Comparison of ENCODE assay signal across 17 mouse cellular contexts in genomic region chr12:4689341-4689740, GRCm38 (mm10). TPM values are rescaled to one million over a fixed set of nuclear protein-coding genes. Genes with fewer than 3 reads are reported as not detected.
A peak's percentile ranks its signal among the peaks of the same experiment; 100 is the strongest.
DNase-seq lines count a peak whose midpoint lies in the region; ATAC-seq and TF ChIP-seq lines count a peak whose summit lies in the region.
"Had no signal": no experiment of that assay in that cellular context is flagged by ENCODE, and none has a peak within 500 bp of the region (broad histone marks: within the 10 kb centered on the region; RNA-seq: fewer than 3 reads in every experiment).

No protein-coding gene starts in this region.

- H3K36me3 ChIP-seq in hindbrain, embryonic 16.5 days (ENCODE audit: control insufficient read depth, insufficient read depth, low read length) = peaks cover 4% of the 10 kb centered on the region
- no peaks in the 10 kb centered on the region for H3K36me3 ChIP-seq in hindbrain, embryonic 10.5 days
- no peaks in the 10 kb centered on the region for H3K36me3 ChIP-seq in limb, embryonic 10.5 days
- H3K36me3 ChIP-seq in myocyte (ENCODE audit: control insufficient read depth, insufficient read depth) = no peaks in the 10 kb centered on the region
- H3K36me3 ChIP-seq: forebrain, embryonic 12.5 days; hindbrain, embryonic 12.5 days had no signal

- DNase-seq in gastrocnemius, adult 2 months = peak; percentile 51
- DNase-seq in gastrocnemius, postnatal 25 days = no peak
- no peak for DNase-seq in hindbrain, embryonic 10.5 days (ENCODE audit: low spot score)
- DNase-seq in limb, embryonic 10.5 days (ENCODE audit: low spot score) = peak; percentile 21
- DNase-seq: adrenal gland, adult 2 months; adrenal gland, postnatal 25 days; cerebellum, adult 2 months; cerebellum, postnatal 36 days; kidney, adult 2 months had no signal

- no peak overlapping the region for H3ac ChIP-seq in myocyte (ENCODE audit: control insufficient read depth, insufficient read length)

- ATAC-seq in hindbrain, embryonic 16.5 days = 0 out of 2 replicates have a peak, but pooled peaks have one; percentile 20
- ATAC-seq: forebrain, embryonic 16.5 days; intestine, embryonic 16.5 days had no signal

- H3K27me3 ChIP-seq in hindbrain, embryonic 16.5 days (replicated peaks; ENCODE audit: control insufficient read depth, insufficient read depth, low read length) = no peaks in the 10 kb centered on the region
- H3K27me3 ChIP-seq in hindbrain, embryonic 10.5 days (ENCODE audit: insufficient read depth, poor library complexity, severe bottlenecking) = no peaks in the 10 kb centered on the region
- H3K27me3 ChIP-seq in limb, embryonic 10.5 days (ENCODE audit: low read depth, poor library complexity, severe bottlenecking) = no peaks in the 10 kb centered on the region
- no peaks in the 10 kb centered on the region for H3K27me3 ChIP-seq in myocyte (ENCODE audit: control insufficient read depth, insufficient read depth, insufficient read length)
- H3K27me3 ChIP-seq: embryonic facial prominence, embryonic 13.5 days; forebrain, embryonic 12.5 days; heart, embryonic 12.5 days; hindbrain, embryonic 12.5 days had no signal

- TF ChIP-seq POLR2A in myocyte (IDR thresholded peaks at IDR 0.05; ENCODE audit: insufficient read length, low read depth) = no peak

- 92% methylated on average over 14 of the region's 14 CpGs for WGBS in hindbrain, embryonic 16.5 days
- 94% methylated on average over 14 of the region's 14 CpGs for WGBS in hindbrain, embryonic 10.5 days
- 97% methylated on average over 14 of the region's 14 CpGs for WGBS in limb, embryonic 10.5 days

- no peak overlapping the region for H3K4me3 ChIP-seq in gastrocnemius, adult 2 months
- H3K4me3 ChIP-seq in hindbrain, embryonic 16.5 days (ENCODE audit: low read length) = no peak overlapping the region
- H3K4me3 ChIP-seq in hindbrain, embryonic 10.5 days = no peak overlapping the region
- H3K4me3 ChIP-seq in limb, embryonic 10.5 days = no peak overlapping the region
- no peak overlapping the region for H3K4me3 ChIP-seq in myocyte
- H3K4me3 ChIP-seq: embryonic facial prominence, embryonic 13.5 days; forebrain, embryonic 12.5 days; heart, embryonic 12.5 days; hindbrain, embryonic 12.5 days had no signal

- no peaks in the 10 kb centered on the region for H3K9me3 ChIP-seq in hindbrain, embryonic 16.5 days (ENCODE audit: control insufficient read depth, low read length)
- H3K9me3 ChIP-seq in hindbrain, embryonic 10.5 days = no peaks in the 10 kb centered on the region
- no peaks in the 10 kb centered on the region for H3K9me3 ChIP-seq in limb, embryonic 10.5 days (replicated peaks)
- H3K9me3 ChIP-seq: embryonic facial prominence, embryonic 13.5 days; forebrain, embryonic 12.5 days; heart, embryonic 12.5 days; hindbrain, embryonic 12.5 days had no signal

- no peaks in the 10 kb centered on the region for H3K79me2 ChIP-seq in myocyte (ENCODE audit: control insufficient read depth, insufficient read depth)

- no peaks in the 10 kb centered on the region for H3K4me1 ChIP-seq in hindbrain, embryonic 16.5 days (ENCODE audit: control insufficient read depth, insufficient read depth, low read depth, low read length)
- H3K4me1 ChIP-seq in hindbrain, embryonic 10.5 days (replicated peaks) = no peaks in the 10 kb centered on the region
- H3K4me1 ChIP-seq in limb, embryonic 10.5 days = no peaks in the 10 kb centered on the region
- H3K4me1 ChIP-seq: forebrain, embryonic 12.5 days; hindbrain, embryonic 12.5 days had no signal

- intact Hi-C loops in gastrocnemius, adult 2 months (cut with DNase I) = no loop called here

- no peak overlapping the region for H3K9ac ChIP-seq in hindbrain, embryonic 16.5 days (ENCODE audit: low read depth, low read length)
- H3K9ac ChIP-seq: embryonic facial prominence, embryonic 13.5 days; forebrain, embryonic 12.5 days; heart, embryonic 12.5 days; hindbrain, embryonic 12.5 days had no signal

- TF ChIP-seq CTCF in gastrocnemius, adult 2 months (IDR thresholded peaks at IDR 0.05) = no peak

- no peak overlapping the region for H3K4me2 ChIP-seq in hindbrain, embryonic 16.5 days (ENCODE audit: low read length)
- H3K4me2 ChIP-seq in myocyte (ENCODE audit: low read depth) = no peak overlapping the region
- H3K4me2 ChIP-seq: embryonic facial prominence, embryonic 13.5 days; forebrain, embryonic 12.5 days; heart, embryonic 12.5 days; hindbrain, embryonic 12.5 days had no signal

- no peak overlapping the region for H3K27ac ChIP-seq in gastrocnemius, adult 2 months
- no peak overlapping the region for H3K27ac ChIP-seq in hindbrain, embryonic 16.5 days (ENCODE audit: low read depth, low read length)
- no peak overlapping the region for H3K27ac ChIP-seq in hindbrain, embryonic 10.5 days
- no peak overlapping the region for H3K27ac ChIP-seq in limb, embryonic 10.5 days
- H3K27ac ChIP-seq: embryonic facial prominence, embryonic 13.5 days; forebrain, embryonic 12.5 days; hindbrain, embryonic 12.5 days had no signal

TF ChIP-seq in myocyte, 11 proteins besides CTCF, POLR2A, EP300 and RAD21:
- no peak for TF ChIP-seq REST (IDR thresholded peaks at IDR 0.05; ENCODE audit: insufficient read depth, insufficient read length)
- peak in 1 of 3 experiments; percentile 56 for TF ChIP-seq MYOG (IDR thresholded peaks at IDR 0.05; ENCODE audit: control insufficient read depth in 1 of 3, insufficient read depth in 1 of 3, insufficient read length in 2 of 3, low read depth in 2 of 3)
- TF ChIP-seq MYOD1 (IDR thresholded peaks at IDR 0.05; ENCODE audit: control insufficient read depth in 1 of 3, insufficient read length in 2 of 3, low read depth in 2 of 3) = peak in 2 of 3 experiments; percentile 42 to 54
TF ChIP-seq in myocyte: peak in this region for 2.

RNA-seq across cellular contexts. Expression of gene Fam228a, which starts 48.9 kb away (rescaled TPM):
- under 1 TPM; 0.17 to 0.18 TPM for total RNA-seq in gastrocnemius, adult 2 months (2021)
- total RNA-seq in gastrocnemius, postnatal 25 days (2021) = under 1 TPM; 0.11 to 0.18 TPM
- 0.77 and 1.1 TPM in 2 replicates for polyA plus RNA-seq in hindbrain, embryonic 16.5 days (2015; fragmentation: Nextera tagmentation; extraction: Ambion mirVana)
- polyA plus RNA-seq in hindbrain, embryonic 10.5 days (2016; fragmentation: Nextera tagmentation; extraction: Ambion mirVana) = 0.24 and 0.41 TPM in 2 replicates
- 0.13 and 0.14 TPM in 2 replicates for polyA plus RNA-seq in limb, embryonic 10.5 days (2016; fragmentation: Nextera tagmentation; extraction: Ambion mirVana)
- polyA plus RNA-seq in myocyte (2012; fragmentation: generic; extraction: Trizol) = not detected
- polyA plus RNA-seq: adrenal gland, adult 2 months had no signal

Comparison
In these comparisons a context has a peak if more than half of its experiments do, and no peak if none do; other contexts are left out.
1. DNase-seq: peak in gastrocnemius, adult 2 months (single experiment) and limb, embryonic 10.5 days (single experiment); none in gastrocnemius, postnatal 25 days (single experiment) and hindbrain, embryonic 10.5 days (single experiment).